Mouse (Mus musculus): ENCODE data around the gene Arhgap42. TPM values are rescaled to one million over a fixed set of nuclear protein-coding genes. Genes with fewer than 3 reads are reported as not detected.

Gene Arhgap42
- polyA plus RNA-seq, 1 experiment, result 9.0 TPM

DNA sequence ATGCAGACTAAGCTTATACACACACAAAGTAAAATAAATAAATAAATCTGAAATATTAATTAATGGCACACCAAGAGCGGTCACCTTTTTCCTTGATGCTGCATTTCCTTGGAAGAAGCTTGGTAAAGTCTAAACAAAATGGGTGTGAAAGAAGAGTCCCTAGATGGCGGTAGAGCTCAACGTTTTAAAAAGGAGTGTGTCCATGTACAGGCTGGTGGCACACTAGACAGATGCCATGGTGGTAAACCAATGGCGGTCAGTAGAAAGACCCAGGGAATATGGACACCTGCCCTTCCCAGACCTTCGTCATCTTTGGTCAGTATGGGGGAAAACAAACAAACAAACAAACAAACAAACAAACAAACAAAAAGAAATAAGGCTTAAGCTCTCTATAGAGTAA, 187.7 kb downstream of the Arhgap42 start:
- DNase-seq (ENCODE audit: extremely low spot score in 1 of 2, low spot score in 1 of 2), result peak; percentile 13 to 71

DNA sequence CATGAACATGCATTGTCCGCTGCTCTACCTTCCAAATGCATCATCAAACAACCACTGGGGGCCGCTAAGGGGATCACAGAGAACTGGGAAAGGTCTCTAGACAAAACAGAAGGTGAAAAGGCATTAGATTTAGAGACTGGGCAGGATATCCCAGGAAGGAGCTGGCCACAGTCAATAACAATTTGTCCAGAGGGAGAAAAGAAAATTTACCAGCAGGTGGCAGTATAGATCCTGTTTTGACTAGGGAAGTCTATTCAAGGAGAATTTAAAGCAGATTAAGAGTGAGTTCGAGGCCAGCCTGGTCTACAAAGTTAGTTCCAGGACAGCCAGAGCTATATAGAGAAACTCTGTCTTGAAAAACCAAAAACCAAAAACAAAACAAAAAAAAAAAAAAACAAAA, 189.7 kb downstream of the Arhgap42 start:
- DNase-seq (ENCODE audit: extremely low spot score in 1 of 2, low spot score in 1 of 2), result peak in 1 of 2 experiments; percentile 38

DNA sequence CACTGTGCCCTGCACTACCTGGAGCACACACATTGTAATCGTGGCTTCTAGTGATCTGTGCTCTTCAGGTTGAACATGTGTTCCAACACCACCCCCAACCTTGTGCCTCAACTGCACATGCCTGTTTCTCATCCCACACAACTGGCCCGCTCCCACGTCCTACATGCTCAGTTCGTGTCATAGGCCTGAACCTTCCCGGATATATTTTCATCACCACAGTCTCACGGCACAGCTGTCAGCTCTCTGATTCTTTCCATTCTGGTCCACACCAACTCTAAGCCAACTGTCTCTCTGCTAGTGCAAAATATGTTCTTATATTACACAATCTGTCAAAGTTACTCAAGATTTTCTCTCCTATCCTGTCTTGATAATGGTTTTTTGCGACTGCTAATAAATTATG, 197.9 kb downstream of the Arhgap42 start:
- peak; percentile 39 to 59 for DNase-seq (ENCODE audit: extremely low spot score in 1 of 2, low spot score in 1 of 2)

DNA sequence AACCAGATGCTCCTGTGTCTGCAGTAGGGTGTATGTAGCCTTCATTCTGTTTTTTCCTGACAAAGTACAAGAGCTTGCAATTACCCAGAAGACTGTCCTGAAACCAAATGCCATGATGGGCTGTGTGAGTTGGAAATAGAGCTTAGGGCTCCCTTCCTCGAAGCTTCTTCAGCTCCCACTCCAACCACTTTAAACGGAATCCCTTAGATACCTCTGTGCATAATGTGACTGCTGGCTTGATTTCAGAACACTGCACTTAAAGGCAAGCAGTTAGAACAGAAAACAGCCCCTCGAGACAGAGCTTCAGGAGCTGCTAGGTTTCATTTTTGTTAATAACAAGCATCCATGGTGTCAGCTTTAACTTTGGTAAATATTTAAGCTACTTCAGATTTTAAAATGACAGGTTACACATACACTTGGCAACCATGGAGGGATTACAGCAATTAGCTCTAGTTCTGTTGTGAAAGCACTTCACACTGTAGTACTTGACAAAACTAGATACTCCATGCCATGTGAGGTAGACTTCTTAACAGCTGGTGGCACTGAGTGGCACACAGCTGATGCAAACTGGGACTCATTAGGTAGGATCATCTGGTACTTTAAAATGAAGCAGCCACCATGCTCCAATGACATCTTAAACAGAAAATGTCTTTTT, 201.8 kb downstream of the Arhgap42 start:
- no peak for DNase-seq (ENCODE audit: extremely low spot score in 1 of 2, low spot score in 1 of 2)

DNA sequence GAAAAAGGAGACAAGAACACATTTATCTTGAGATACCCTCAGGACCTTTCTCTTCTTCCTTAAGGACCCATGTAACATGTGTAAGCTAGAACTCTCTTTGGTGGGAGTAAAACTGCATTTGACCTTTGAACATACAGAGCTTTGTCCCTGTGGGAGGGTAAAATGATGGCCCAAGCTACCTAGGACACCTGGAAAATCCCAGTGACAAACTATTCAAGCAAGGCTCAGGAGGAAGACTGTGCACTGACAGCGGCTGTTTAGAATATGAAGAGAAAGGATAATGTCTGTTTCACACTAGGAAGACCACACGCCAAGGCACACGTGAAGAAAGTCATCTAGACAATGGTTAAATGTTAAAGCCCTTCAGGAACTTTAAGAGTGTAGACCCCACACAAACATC, 211.0 kb downstream of the Arhgap42 start:
- DNase-seq (ENCODE audit: extremely low spot score in 1 of 2, low spot score in 1 of 2), result no peak

DNA sequence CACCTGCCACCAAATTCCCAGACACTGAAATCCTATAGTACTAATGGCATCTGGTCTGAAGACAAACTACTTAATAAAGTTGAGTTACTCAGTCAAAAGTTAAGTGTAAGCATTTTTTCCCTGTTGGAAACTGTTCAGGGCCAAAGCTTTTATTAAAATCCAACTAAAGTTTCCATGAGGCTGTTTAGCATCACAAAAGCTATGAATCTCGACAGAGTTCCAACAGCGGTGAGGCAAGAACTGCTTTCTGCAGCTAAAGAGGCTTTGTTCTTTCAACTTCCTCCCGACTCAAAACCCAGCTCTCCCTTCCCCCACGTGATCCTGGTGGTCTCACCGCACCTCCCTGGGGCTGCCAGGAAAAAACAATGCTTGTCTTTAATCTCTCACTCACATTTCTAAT, 211.5 kb downstream of the Arhgap42 start:
- DNase-seq (ENCODE audit: extremely low spot score in 1 of 2, low spot score in 1 of 2), result no peak

DNA sequence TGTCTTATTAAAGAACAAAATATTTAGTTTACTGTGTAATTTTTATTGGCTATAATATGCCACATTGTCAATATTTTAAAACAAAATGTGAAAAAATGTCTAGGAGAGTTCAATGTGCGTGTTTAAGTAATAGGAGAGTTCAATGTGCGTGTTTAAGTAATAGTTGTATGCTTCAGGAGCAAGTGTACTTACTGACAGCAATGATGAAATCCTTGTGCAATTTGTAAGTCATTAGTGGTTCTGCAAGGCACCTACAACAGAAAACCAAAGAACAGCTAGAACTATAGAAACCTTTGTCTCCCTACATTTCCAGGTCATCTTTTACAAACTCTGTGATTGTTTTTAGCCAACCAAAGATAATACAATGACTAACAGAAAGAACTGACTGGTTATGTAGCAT, 223.8 kb downstream of the Arhgap42 start:
- no peak for DNase-seq (ENCODE audit: extremely low spot score in 1 of 2, low spot score in 1 of 2)

DNA sequence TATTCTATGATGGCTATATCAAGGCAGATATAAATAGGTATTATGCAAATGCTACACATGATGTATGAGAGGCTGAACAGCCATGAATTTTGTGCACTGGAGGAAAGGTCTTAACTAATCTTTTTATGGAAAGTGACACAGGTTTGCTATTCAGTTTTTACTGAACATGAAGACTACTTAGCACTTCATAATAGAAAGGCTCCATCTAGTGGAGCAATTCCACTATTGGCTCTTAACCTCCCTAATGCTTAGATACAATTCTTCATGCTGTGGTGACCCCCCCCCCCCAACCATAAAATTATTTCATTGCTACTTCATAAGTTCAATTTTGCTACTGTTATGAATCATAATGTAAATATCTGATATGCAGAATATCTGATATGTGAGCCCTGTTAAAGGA, 237.7 kb downstream of the Arhgap42 start:
- DNase-seq (ENCODE audit: extremely low spot score in 1 of 2, low spot score in 1 of 2), result peak in 1 of 2 experiments; percentile 47

DNA sequence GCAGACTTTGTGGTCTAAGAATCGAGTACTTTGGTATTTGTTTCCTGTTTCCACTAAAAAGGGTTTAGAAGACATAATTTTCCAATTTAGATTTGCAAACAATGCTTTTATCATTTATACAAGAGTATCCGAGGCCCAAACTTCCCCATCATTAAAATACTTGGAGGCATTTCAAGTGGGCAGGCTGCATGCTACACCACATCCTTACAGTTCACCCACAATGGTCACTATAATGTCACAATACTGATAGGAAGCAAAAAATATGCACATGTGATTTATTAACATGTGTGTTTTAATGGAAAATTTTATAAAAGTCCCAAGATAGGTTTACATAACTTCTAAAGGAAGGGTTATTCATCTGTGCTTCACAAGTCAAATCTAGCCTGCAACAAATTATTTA, 242.4 kb downstream of the Arhgap42 start:
- no peak for DNase-seq (ENCODE audit: extremely low spot score in 1 of 2, low spot score in 1 of 2)

DNA sequence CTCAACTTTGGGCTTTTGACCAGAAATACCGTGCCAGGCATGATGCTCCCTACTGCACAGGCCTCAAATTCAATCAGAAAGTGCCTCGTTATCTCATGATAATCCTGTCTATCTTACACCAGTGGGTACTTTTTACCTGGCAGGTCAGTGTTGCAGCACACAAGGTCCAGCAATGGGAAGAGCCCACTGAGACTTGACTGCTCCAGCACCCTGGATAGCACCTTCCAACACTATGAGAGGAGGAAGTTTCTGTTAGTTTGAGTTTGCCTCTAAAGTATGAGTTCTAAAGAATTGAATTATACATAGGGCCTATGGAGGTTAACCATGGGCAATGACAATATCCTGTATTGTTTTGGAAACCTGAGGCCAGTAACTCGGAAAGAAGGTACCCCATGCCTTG, 256.6 kb downstream of the Arhgap42 start:
- no peak for DNase-seq (ENCODE audit: extremely low spot score in 1 of 2, low spot score in 1 of 2)

DNA sequence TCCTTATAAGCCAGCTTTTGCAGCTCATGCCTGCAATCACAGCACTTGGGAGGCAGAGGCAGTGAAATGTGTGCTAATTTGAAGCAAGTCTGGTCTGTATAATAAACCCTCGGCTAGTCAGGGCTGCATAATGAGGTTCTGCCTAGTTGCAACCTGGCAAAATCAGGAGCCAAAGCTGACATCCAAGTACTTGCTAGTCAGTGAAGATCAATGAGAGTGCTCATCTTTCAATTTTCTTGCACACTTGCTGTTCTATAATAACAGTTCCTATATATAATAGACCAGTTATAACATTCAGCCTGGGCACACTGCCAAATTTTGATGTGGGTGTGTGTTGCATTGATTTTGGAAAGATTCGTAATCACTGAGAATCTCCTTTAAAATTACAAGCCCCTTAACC, 261.1 kb downstream of the Arhgap42 start:
- peak; percentile 17 to 71 for DNase-seq (ENCODE audit: extremely low spot score in 1 of 2, low spot score in 1 of 2)

DNA sequence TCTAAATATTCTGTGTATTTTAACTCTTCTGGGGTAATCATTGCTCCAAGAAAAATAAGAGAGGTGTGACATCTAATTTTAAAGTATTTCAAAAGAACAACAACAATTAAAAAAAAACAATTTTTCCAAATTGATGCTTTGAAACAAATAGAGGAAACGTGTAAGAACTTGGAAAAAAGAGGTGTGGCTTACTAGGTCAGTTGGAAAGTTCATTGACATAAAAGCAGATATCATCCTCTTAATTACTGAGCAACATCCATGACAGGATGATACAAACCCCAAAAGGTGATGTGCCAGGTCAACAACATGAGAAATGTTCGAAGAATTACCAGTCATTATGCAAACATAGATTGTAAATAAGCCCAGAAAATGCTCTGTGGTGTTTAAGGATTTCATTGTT, 267.4 kb downstream of the Arhgap42 start, which contains the start of gene Gm16485:
Gene Gm16485 (plus strand): TSS at position 301 of the 400 bp plus-strand sequence.
- DNase-seq (ENCODE audit: extremely low spot score in 1 of 2, low spot score in 1 of 2), result no peak

DNA sequence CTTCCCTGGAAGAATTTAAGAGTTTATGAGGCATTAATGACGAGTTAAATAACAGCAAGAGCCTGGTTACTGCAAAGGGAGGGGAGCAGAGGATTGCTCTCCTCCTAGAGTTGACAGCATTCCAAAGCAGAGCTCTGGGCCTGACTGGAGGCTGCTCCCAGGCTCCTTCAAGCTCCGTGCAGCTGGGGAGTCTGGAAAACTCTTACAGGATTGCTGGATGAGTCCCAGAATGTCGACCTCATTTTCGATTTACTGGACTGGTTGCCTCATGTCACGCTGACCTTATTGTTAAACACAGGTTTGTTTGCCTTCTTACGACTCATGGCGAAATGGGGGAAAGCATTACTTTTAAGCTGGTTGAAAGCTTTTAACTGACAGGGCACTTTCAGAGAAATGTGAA, 268.7 kb downstream of the Arhgap42 start:
- no peak for DNase-seq (ENCODE audit: extremely low spot score in 1 of 2, low spot score in 1 of 2)

DNA sequence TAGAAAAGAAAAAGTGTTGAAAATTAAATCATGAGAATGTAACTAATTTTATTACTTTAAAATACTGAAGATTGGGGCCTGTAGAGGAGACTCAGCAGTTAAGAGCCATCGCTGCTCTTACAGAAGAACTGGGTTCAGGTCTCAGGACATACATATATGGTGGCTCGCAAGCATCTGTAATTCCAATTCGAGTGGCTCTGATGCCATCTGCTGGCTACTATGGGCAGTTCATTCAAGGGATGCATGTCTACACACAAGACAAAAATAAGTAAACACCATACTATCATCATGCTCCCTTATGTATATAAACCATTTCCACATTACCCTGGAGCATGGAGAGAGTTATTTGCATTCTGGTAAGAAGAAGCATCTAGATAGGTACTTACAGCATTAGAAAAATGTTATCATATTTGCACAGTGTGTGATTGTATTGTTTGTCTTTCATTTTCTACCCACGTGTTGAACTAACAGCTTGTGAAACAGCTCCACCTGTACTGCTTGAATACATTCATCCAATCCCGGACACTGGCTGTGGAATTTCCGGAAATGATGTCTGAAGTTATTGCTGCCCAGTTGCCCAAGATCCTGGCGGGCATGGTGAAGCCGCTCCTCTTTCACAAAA, 274.3 kb downstream of the Arhgap42 start:
- DNase-seq (ENCODE audit: extremely low spot score in 1 of 2, low spot score in 1 of 2), result peak; percentile 20 to 69

DNA sequence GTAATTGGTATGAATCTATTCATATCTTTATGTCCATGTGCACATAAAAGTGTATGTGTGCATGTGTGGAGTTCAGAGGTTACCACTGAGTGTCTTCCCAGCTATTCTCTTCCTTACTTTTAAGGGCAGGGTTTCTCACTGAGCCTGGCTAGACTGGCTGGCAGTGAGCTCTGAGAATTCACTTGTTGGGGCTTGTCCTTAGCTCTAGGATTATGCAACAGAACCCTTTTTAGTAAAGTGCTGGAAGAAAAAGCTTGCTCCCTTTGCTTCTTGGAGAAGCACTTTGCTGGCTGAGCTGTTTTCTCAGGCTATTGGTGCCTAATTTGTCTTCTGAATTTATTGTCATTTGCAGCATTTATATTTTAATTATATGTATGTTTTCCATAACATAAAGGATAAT, 285.6 kb downstream of the Arhgap42 start:
- DNase-seq (ENCODE audit: extremely low spot score in 1 of 2, low spot score in 1 of 2), result no peak
